Mouse (Mus musculus) liver, postnatal 0 days (tissue): ENCODE results near the gene Pmm1. TPM values are rescaled to one million over a fixed set of nuclear protein-coding genes. Genes with fewer than 3 reads are reported as not detected.

Source experiments
- ATAC-seq: fragments of 200-750 bp; cut with Nextera tagmentation; 2 replicates; pipeline ENCODE4 v1.8.0; 2017; ENCODE audit warnings: mild to moderate bottlenecking, moderate library complexity
- DNase-seq: peaks from one replicate; pipeline ENCODE4 v3.0.0-alpha.2; 2016
- H3K27ac ChIP-seq: fragments of 300-500 bp; sonication (generic); 2 replicates; pipeline ENCODE4 v1.5.1; 2014; ENCODE audit warnings: antibody characterized with exemption, moderate library complexity, mild to moderate bottlenecking, low read depth
- H3K27me3 ChIP-seq: fragments of 300-500 bp; sonication (generic); 2 replicates; pipeline ENCODE4 v1.6.1; 2014; ENCODE audit warnings: low read length, control low read depth, mixed read lengths; ENCODE audit not compliant: insufficient read depth
- H3K36me3 ChIP-seq: fragments of 300-500 bp; sonication (generic); replicated peaks from 2 replicates; pipeline ENCODE4 v1.6.1; 2014; ENCODE audit warnings: mild to moderate bottlenecking, control low read depth, low read length, moderate library complexity, mixed read lengths; ENCODE audit not compliant: insufficient read depth
- H3K4me1 ChIP-seq: fragments of 300-500 bp; sonication (generic); 2 replicates; pipeline ENCODE4 v1.6.1; 2014; ENCODE audit warnings: antibody characterized with exemption, mild to moderate bottlenecking, control low read depth; ENCODE audit not compliant: insufficient read depth
- H3K4me2 ChIP-seq: fragments of 300-500 bp; sonication (generic); 2 replicates; pipeline ENCODE4 v1.6.1; 2014; ENCODE audit warnings: low read depth, mild to moderate bottlenecking, low read length, moderate library complexity, mixed read lengths
- H3K4me3 ChIP-seq: fragments of 300-500 bp; sonication (generic); 2 replicates; pipeline ENCODE4 v1.5.1; 2014; ENCODE audit warnings: low read depth, low read length
- H3K9ac ChIP-seq: fragments of 300-500 bp; sonication (generic); replicated peaks from 2 replicates; pipeline ENCODE4 v1.6.1; 2014; ENCODE audit warnings: mild to moderate bottlenecking, moderate library complexity
- H3K9me3 ChIP-seq: fragments of 300-500 bp; sonication (generic); 2 replicates; pipeline ENCODE4 v1.6.1; 2016; ENCODE audit warnings: mild to moderate bottlenecking, control low read depth, low read length, mixed read lengths
- CTCF ChIP-seq: sonication (generic); IDR thresholded peaks from 2 replicates; pipeline ENCODE4 v1.5.1; 2016; ENCODE audit warnings: antibody characterized with exemption, low read depth
- EP300 ChIP-seq: IDR thresholded peaks from 2 replicates; pipeline ENCODE4 v1.6.1; 2016; ENCODE audit warnings: antibody characterized with exemption, low read depth, mild to moderate bottlenecking
- WGBS: fragments of 180-500 bp; shearing (Covaris S2); extraction: QIAGEN DNeasy Blood & Tissue Kit; methylation state at CpG from one replicate; pipeline ENCODE4 v1.1.7; 2014; ENCODE audit not compliant: insufficient replicate concordance; 5-methylcytosine and 5-hydroxymethylcytosine counted together
- polyA plus RNA-seq: library from polyadenylated mRNA; unstranded; fragments of >200 nt; fragmentation: Nextera tagmentation; extraction: Ambion mirVana; gene quantifications from 2 replicates; pipeline ENCODE4 v1.2.1, GENCODE M21; 2015

Pmm1 gene
- polyA plus RNA-seq, 1 experiment from 2014 or later, result 10.1 TPM

DNA sequence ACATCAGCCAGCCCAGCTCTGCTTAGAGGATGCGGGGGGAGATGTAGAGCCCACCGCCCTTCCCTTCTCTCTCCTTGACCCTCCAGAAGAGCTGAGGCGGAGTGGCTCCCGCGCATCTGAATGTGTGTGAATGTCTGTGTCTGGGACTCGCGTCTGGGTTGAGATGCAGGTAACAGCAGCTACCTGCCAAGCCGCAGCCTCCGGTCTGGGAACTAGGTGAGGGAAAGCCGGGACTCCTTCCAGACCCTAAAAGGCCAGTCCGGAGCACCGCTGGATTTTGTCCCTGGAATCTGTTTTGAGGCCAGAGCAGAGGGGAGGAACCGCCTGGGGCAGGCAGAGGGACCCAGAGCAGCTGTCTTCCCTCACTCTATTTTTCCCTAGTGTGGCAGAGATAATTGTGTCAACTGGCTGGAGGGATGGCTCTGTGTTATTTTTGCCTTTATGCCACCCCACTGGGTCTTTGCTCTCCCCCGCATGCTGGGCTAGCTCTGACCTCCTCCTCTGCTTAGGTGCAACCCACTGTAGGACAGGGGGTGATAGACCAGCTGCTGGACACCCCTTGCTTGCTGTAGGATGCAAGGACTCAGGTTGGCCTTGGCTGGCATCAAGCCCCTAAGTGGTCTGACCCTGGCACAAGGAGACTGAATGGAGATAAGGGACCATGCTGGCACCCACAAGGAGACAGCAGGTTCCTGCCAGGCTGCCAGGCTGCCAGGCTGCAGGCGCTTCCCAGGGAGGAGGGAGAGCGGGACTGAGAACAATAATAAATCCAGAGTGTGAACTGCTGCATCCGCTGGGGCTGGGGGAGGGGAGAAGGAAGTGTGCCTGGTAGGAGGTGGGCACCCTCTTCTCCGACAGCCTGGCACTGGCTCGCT, 23.4 kb downstream of the Pmm1 start:
- no peak overlapping the region for H3K27ac ChIP-seq
- H3K9ac ChIP-seq, result no peak overlapping the region
- H3K9me3 ChIP-seq, result no peaks in the 10 kb centered on the region
- H3K4me2 ChIP-seq, result peak overlapping the region; percentile 52
- ATAC-seq (no peak), DNase-seq (no peak)
- H3K4me3 ChIP-seq, result peak overlapping the region; percentile 29; the same call in 1 of the 2 replicates
- TF ChIP-seq EP300 (no peak), CTCF (no peak)
- no peaks in the 10 kb centered on the region for H3K36me3 ChIP-seq
- peaks cover 8% of the 10 kb centered on the region for H3K4me1 ChIP-seq
- 17% methylated on average over 19 of the region's 19 CpGs for WGBS
- peaks cover 9% of the 10 kb centered on the region for H3K27me3 ChIP-seq

DNA sequence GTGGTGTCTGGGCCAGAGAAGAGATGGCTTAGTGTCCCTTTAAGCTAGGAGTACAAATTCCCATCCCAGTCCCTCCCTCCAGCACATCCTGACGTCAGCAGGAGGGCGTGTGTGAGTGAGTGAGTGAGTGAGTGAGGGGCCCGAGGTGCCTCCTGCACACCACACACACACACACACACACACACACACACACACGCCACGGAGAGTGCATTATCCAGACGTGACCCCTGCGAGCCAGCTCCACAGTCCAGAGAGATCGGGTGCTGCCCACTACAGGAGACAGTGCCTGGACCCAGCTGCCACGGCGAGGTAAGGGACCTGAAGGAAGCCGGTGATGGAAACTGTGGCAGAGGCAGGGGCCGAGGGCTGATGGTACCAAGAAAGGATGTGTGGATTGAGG, 24.1 kb downstream of the Pmm1 start, which contains the start of gene Csdc2:
Gene Csdc2 (plus strand): TSS at position 81 of the 400 bp plus-strand sequence.
- H3K4me3 ChIP-seq, result peak within 1 kb of the TSS; percentile 29; the same call in 1 of the 2 replicates
- H3K9ac ChIP-seq, result no peak within 1 kb of the TSS
- H3K27ac ChIP-seq, result 0 out of 2 replicates have a peak within 1 kb of the TSS, but pooled peaks have one; percentile 24
- peak within 1 kb of the TSS; percentile 52 for H3K4me2 ChIP-seq
- DNase-seq (no peak), ATAC-seq (peak; percentile 26; the same call in 1 of the 2 replicates)
- TF ChIP-seq CTCF (peak; percentile 22; the same call in 1 of the 2 replicates), EP300 (no peak)
- H3K36me3 ChIP-seq, result no peaks in the 10 kb centered on the region
- WGBS, result 17% methylated on average over 12 of the region's 12 CpGs
- peaks cover 8% of the 10 kb centered on the region for H3K4me1 ChIP-seq
- H3K27me3 ChIP-seq, result peaks cover 9% of the 10 kb centered on the region
- H3K9me3 ChIP-seq, result no peaks in the 10 kb centered on the region

DNA sequence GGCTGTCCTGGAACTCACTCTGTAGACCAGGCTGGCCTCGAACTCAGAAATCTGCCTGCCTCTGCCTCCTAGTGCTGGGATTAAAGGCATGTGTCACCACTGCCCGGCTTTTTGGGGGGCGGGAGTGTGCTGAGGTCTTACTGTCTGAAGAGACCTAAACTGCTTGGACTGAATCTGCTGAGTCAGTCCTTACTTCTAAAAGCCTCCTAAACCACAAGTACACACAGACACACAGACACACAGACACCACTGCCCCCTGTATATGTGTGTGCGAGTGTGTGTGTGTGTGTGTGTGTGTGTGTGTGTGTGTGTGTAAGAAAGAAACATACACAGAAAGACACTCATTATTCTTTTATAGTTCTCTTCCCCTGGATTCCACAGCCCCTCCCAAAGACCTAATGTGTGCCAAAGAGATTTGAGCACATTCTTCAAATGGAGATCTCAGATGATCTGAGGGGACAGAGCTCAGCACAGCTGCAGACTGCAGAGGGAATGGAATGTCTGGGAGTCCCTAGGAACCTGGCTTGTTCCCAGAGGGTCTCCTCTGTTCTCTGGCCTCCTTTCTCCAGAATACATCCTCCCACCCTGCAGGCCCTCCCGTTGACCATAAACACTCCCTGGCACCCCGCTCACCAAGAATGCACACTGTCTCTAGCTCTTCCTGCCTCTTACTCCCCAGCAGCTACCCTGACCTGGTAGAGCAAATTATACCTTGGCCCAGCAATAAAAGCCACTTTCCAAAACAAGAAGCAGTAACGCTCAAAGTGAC, 24.7 kb downstream of the Pmm1 start:
- 48% methylated on average over 7 of the region's 7 CpGs for WGBS
- H3K27ac ChIP-seq, result no peak overlapping the region
- H3K4me3 ChIP-seq, result no peak overlapping the region
- H3K36me3 ChIP-seq, result no peaks in the 10 kb centered on the region
- H3K4me1 ChIP-seq, result peaks cover 8% of the 10 kb centered on the region
- TF ChIP-seq CTCF, result no peak
- TF ChIP-seq EP300, result no peak
- DNase-seq (no peak), ATAC-seq (no peak)
- peaks cover 9% of the 10 kb centered on the region for H3K27me3 ChIP-seq
- H3K4me2 ChIP-seq, result no peak overlapping the region
- no peaks in the 10 kb centered on the region for H3K9me3 ChIP-seq
- H3K9ac ChIP-seq, result no peak overlapping the region

DNA sequence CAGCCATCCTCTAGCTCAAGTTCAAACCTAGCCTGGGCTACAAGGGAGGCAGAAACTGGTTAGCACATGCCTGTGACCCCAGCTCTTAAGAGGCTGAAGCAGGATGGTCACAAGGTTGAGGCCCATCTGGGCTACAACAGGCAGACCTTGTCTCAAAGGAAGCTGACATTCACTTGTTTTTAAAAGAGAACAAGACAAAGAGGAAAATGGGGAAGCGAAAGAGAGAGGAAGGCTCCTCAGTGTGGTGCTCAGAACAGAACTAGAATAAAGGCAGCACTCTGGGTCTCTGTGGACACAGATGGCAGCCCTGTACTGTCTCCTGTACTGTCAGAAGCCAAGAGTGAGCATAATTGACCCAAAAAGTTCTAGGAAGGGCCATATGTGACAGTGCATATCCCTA, 26.7 kb downstream of the Pmm1 start:
- TF ChIP-seq CTCF (no peak), EP300 (no peak)
- Histone ChIP-seq H3K4me3 (no peak overlapping the region), H3K9me3 (no peaks in the 10 kb centered on the region), H3K9ac (no peak overlapping the region), H3K4me2 (no peak overlapping the region), H3K36me3 (no peaks in the 10 kb centered on the region), H3K27me3 (peaks cover 9% of the 10 kb centered on the region), H3K4me1 (peaks cover 9% of the 10 kb centered on the region), H3K27ac (peak overlapping the region; percentile 59)
- ATAC-seq (no peak), DNase-seq (no peak)
- 63% methylated on average over 1 of the region's 1 CpGs for WGBS

DNA sequence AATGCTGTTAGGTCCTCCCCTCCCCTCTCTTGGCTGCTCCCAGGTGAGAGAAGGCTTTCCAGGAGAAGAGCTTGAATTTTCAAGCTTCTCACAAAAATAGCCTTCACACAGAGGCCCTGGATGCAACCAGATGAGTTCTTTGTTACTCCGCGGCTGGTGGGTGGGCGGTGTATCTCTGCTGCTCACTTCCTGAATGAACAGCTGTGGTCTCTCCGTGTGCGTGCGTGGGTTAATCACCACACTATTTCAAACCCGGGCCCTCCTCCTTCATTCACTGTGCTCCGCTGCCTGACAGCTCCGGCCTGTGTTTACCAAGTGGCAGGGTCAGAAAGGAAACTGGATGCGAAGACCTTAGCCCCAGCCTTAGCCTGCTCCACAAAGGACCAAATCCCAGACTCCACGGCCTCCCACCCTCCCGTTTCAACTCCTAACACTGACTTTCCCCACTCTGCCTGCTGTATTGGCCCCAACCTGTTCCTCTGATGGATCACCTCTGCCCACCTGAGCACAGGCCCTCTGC, 27.7 kb downstream of the Pmm1 start:
- H3K9ac ChIP-seq, result 0 out of 2 replicates have a peak overlapping the region, but pooled peaks have one; percentile 21
- H3K4me3 ChIP-seq, result no peak overlapping the region
- ATAC-seq (no peak; the same call in 1 of the 2 replicates), DNase-seq (no peak)
- H3K9me3 ChIP-seq, result no peaks in the 10 kb centered on the region
- H3K4me1 ChIP-seq, result peaks cover 17% of the 10 kb centered on the region
- H3K4me2 ChIP-seq, result no peak overlapping the region
- peaks cover 9% of the 10 kb centered on the region for H3K27me3 ChIP-seq
- peak overlapping the region; percentile 59 for H3K27ac ChIP-seq
- TF ChIP-seq EP300 (no peak), CTCF (no peak)
- WGBS, result 21% methylated on average over 12 of the region's 12 CpGs
- H3K36me3 ChIP-seq, result no peaks in the 10 kb centered on the region
